Mouse (Mus musculus) kidney, adult 2 months (tissue): ENCODE results near the gene Prr14.

Experiments
- CTCF ChIP-seq: fragments of 200-500 bp; conservative IDR thresholded peaks from 2 replicates; pipeline ENCODE4 v1.5.1; 2011; ENCODE audit warnings: low read depth, mild to moderate bottlenecking, control low read depth, low read length, moderate library complexity, mixed read lengths; ENCODE audit not compliant: insufficient read depth, insufficient read length
- POLR2A ChIP-seq: fragments of 200-500 bp; IDR thresholded peaks from one replicate; pipeline ENCODE4 v1.6.1; 2011; ENCODE audit warnings: low read depth, low read length, control low read depth

DNA sequence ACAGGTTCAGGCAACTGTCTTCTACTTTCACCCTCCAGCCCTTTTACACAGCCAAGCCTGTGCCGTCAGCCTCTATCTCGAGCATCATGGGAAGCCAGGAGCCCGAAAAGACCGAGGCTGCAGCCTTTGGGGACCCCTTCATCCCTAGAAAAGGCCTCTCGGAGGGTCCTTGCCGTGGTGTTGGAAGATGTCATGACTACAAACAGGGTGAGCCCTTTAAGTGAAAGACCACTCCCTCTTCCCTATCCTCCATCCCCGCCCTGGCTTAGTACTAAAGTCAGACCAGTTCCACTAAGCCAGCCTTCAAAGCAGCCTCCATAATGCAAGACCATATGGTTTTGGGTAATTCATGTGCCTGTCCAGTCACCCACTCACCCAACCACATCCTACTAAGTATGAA, 12.6 kb downstream of the Prr14 start:
- TF ChIP-seq POLR2A (no peak), CTCF (no peak)
